In the genomic region with DNA sequence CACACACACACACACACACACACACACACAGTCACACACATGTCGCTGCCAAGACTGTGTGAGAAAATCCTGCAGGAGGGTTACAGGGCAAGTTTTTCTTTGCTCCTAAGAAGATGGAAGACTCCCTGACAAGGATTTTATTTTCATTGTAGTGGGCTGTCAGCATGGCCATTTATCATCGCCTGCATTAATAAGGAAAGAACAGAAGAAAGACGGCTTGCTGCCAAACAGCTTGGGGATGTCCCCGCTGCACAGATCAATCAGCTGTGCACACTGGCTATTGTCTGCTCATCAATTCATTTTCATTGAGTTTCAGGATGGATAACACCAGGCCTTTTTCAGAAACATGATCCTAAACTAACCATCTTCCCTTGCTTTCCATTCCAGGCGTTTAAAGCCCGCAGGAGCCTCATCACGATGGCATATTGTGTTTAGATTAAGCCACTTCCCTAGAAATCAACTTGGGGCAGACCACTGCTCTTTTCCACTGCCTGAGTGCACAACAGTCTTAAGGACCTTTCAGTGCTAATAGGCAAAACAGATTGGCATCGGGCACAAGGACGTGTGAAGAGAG, we compare ENCODE assay signal across 9 mouse cellular contexts.
DNase-seq lines count a peak whose midpoint lies in the region; ATAC-seq and TF ChIP-seq lines count a peak whose summit lies in the region.
"Had no signal": no experiment of that assay in that cellular context is flagged by ENCODE, and none has a peak within 500 bp of the region (broad histone marks: within the 10 kb centered on the region; RNA-seq: fewer than 3 reads in every experiment).

No protein-coding gene starts in this region.

- TF ChIP-seq CTCF in left cerebral cortex, adult 2 months (IDR thresholded peaks at IDR 0.05), result no peak

- no peak overlapping the region for H3K9ac ChIP-seq in kidney, embryonic 15.5 days
- H3K9ac ChIP-seq in embryonic facial prominence, embryonic 14.5 days (ENCODE audit: low read depth, low read length), result no peak overlapping the region
- no peak overlapping the region for H3K9ac ChIP-seq in neural tube, embryonic 15.5 days (replicated peaks)

- intact Hi-C loops in left cerebral cortex, adult 2 months (cut with DNase I), result no loop called here

- DNase-seq in kidney, adult 8-10 months, result no peak
- DNase-seq in embryonic facial prominence, embryonic 14.5 days (ENCODE audit: low spot score), result peak; percentile 38
- peak; percentile 26 to 38 for DNase-seq in kidney, postnatal 25 days
- DNase-seq in layer of hippocampus, adult 9-10 months (ENCODE audit: low spot score), result no peak
- DNase-seq in cerebellum, adult 9-11 months, result no peak
- DNase-seq in left cerebral cortex, adult 2 months (ENCODE audit: extremely low spot score in 1 of 2, low spot score in 2 of 2), result no peak
- DNase-seq: gastrocnemius, adult 2 months had no signal

- no peaks in the 10 kb centered on the region for H3K27me3 ChIP-seq in kidney, embryonic 15.5 days
- no peaks in the 10 kb centered on the region for H3K27me3 ChIP-seq in embryonic facial prominence, embryonic 14.5 days (replicated peaks; ENCODE audit: control insufficient read depth, insufficient read depth, low read length)
- H3K27me3 ChIP-seq in neural tube, embryonic 15.5 days (replicated peaks), result no peaks in the 10 kb centered on the region

- H3K9me3 ChIP-seq in kidney, embryonic 15.5 days (replicated peaks), result no peaks in the 10 kb centered on the region
- no peaks in the 10 kb centered on the region for H3K9me3 ChIP-seq in embryonic facial prominence, embryonic 14.5 days (ENCODE audit: control insufficient read depth, low read length)
- no peaks in the 10 kb centered on the region for H3K9me3 ChIP-seq in neural tube, embryonic 15.5 days (replicated peaks)

- no peaks in the 10 kb centered on the region for H3K36me3 ChIP-seq in kidney, embryonic 15.5 days
- no peaks in the 10 kb centered on the region for H3K36me3 ChIP-seq in embryonic facial prominence, embryonic 14.5 days (ENCODE audit: control insufficient read depth, insufficient read depth, low read length)
- H3K36me3 ChIP-seq in neural tube, embryonic 15.5 days, result no peaks in the 10 kb centered on the region

- H3K4me2 ChIP-seq in kidney, embryonic 15.5 days, result peak overlapping the region; percentile 50
- peak overlapping the region; percentile 18; the same call in 1 of the 2 replicates for H3K4me2 ChIP-seq in embryonic facial prominence, embryonic 14.5 days (ENCODE audit: low read depth, low read length)
- peak overlapping the region; percentile 30 for H3K4me2 ChIP-seq in neural tube, embryonic 15.5 days

- 5% methylated on average over 9 of the region's 9 CpGs for WGBS in kidney, embryonic 15.5 days
- 39% methylated on average over 9 of the region's 9 CpGs for WGBS in embryonic facial prominence, embryonic 14.5 days
- WGBS in neural tube, embryonic 15.5 days, result 7% methylated on average over 9 of the region's 9 CpGs

- peak; percentile 93 for ATAC-seq in kidney, embryonic 15.5 days (replicated peaks; ENCODE audit: low FRiP score)
- ATAC-seq in embryonic facial prominence, embryonic 14.5 days (ENCODE audit: low read depth), result no peak
- peak; percentile 45; the same call in 1 of the 2 replicates for ATAC-seq in neural tube, embryonic 15.5 days (ENCODE audit: low FRiP score)

- peaks cover 9% of the 10 kb centered on the region for H3K4me1 ChIP-seq in kidney, embryonic 15.5 days
- peaks cover 7% of the 10 kb centered on the region; the same call in 1 of the 2 replicates for H3K4me1 ChIP-seq in embryonic facial prominence, embryonic 14.5 days (ENCODE audit: control insufficient read depth, insufficient read depth, low read length)
- H3K4me1 ChIP-seq in neural tube, embryonic 15.5 days, result peaks cover 12% of the 10 kb centered on the region

- peak overlapping the region; percentile 8; the same call in 1 of the 2 replicates for H3K4me3 ChIP-seq in kidney, embryonic 15.5 days (replicated peaks)
- no peak overlapping the region for H3K4me3 ChIP-seq in embryonic facial prominence, embryonic 14.5 days (ENCODE audit: low read depth, low read length)
- no peak overlapping the region for H3K4me3 ChIP-seq in neural tube, embryonic 15.5 days (replicated peaks)
- no peak overlapping the region for H3K4me3 ChIP-seq in left cerebral cortex, adult 2 months
- H3K4me3 ChIP-seq: gastrocnemius, adult 2 months had no signal

- H3K27ac ChIP-seq in kidney, embryonic 15.5 days, result peak overlapping the region; percentile 60
- no peak overlapping the region for H3K27ac ChIP-seq in embryonic facial prominence, embryonic 14.5 days (replicated peaks; ENCODE audit: low read depth, low read length)
- H3K27ac ChIP-seq in neural tube, embryonic 15.5 days (replicated peaks), result peak overlapping the region; percentile 68; the same call in 1 of the 2 replicates
- H3K27ac ChIP-seq in left cerebral cortex, adult 2 months, result no peak overlapping the region
- H3K27ac ChIP-seq: gastrocnemius, adult 2 months had no signal

Comparison
In these comparisons a context has a peak if more than half of its experiments do, and no peak if none do; other contexts are left out.
1. DNase-seq: peak in embryonic facial prominence, embryonic 14.5 days (single experiment) and kidney, postnatal 25 days (2 of 2); none in kidney, adult 8-10 months (0 of 2), layer of hippocampus, adult 9-10 months (single experiment), cerebellum, adult 9-11 months (single experiment) and left cerebral cortex, adult 2 months (0 of 2).
2. H3K27ac ChIP-seq: peak in kidney, embryonic 15.5 days (single experiment) and neural tube, embryonic 15.5 days (single experiment); none in embryonic facial prominence, embryonic 14.5 days (single experiment) and left cerebral cortex, adult 2 months (single experiment).
3. Peak in every context shown above with its lines, with median percentiles within 50 percentile points of each other: H3K4me2 ChIP-seq.